Mouse (Mus musculus): ENCODE measurements at regions not wholly inside any gene's neighbourhood (a gene's known extent, or its start where the extent isn't known, plus 50 kb on each side); places are given as distances from the start of the nearest gene placed in this dataset.

- no peak for TF ChIP-seq CTCF (conservative IDR thresholded peaks at IDR 0.05; ENCODE audit: insufficient read depth, insufficient read length, low read depth, low read length)
- no peak for TF ChIP-seq POLR2A (IDR thresholded peaks at IDR 0.05; ENCODE audit: low read depth, low read length)
- 32% methylated on average over 5 of the region's 5 CpGs for WGBS
Observed at GRCm38 (mm10) chr7:73163687-73164086, 211.6 kb upstream of the Rgma start.

GRCm38 (mm10) chr7:73165521-73165920 is 209.8 kb upstream of the Rgma start:
- Histone ChIP-seq H3K27me3 (replicated peaks; ENCODE audit: control insufficient read depth, insufficient read depth, low read length) (no peaks in the 10 kb centered on the region), H3K36me3 (ENCODE audit: control insufficient read depth, insufficient read depth, low read length) (no peaks in the 10 kb centered on the region), H3K27ac (ENCODE audit: insufficient read depth, low read depth, low read length) (no peak overlapping the region), H3K4me1 (ENCODE audit: control insufficient read depth, insufficient read depth, low read length) (no peaks in the 10 kb centered on the region), H3K4me3 (ENCODE audit: insufficient read depth, low read depth, low read length) (no peak overlapping the region)
- 71% methylated on average over 8 of the region's 8 CpGs for WGBS
- no peak for TF ChIP-seq CTCF (conservative IDR thresholded peaks at IDR 0.05; ENCODE audit: insufficient read depth, insufficient read length, low read depth, low read length)
- TF ChIP-seq POLR2A (IDR thresholded peaks at IDR 0.05; ENCODE audit: low read depth, low read length), result no peak
- DNase-seq, result no peak

More at GRCm38 (mm10) chr7:73163687-73164086, 211.6 kb upstream of the Rgma start:
- H3K27me3 ChIP-seq (replicated peaks; ENCODE audit: control insufficient read depth, insufficient read depth, low read length), result no peaks in the 10 kb centered on the region
- H3K4me3 ChIP-seq (ENCODE audit: insufficient read depth, low read depth, low read length), result no peak overlapping the region
- H3K36me3 ChIP-seq (ENCODE audit: control insufficient read depth, insufficient read depth, low read length), result no peaks in the 10 kb centered on the region
- no peak for DNase-seq
- no peak overlapping the region for H3K27ac ChIP-seq (ENCODE audit: insufficient read depth, low read depth, low read length)
- H3K4me1 ChIP-seq (ENCODE audit: control insufficient read depth, insufficient read depth, low read length), result no peaks in the 10 kb centered on the region

DNA sequence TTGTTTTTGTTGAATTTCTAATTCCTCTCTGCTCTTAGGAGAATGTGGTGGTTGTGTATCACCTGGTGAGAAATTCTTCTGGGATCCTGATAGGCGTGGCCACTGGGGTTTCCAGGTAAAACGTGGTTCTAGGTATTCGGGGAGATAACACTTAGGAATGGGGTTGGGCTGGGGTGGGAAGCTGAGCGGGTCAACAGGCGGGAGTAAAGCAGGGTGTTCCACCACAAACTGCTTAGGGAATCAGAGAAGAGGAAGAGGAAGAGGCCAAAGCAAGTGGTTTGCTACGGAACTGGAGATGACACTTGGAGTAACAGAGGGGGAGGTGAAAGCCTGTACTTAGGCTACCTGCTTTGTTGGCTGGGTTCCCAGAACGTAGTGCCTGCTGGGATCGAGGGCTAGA is 205.9 kb upstream of the Rgma start:
- no peak overlapping the region for H3K27ac ChIP-seq (ENCODE audit: insufficient read depth, low read depth, low read length)
- no peak for DNase-seq
- H3K27me3 ChIP-seq (replicated peaks; ENCODE audit: control insufficient read depth, insufficient read depth, low read length), result no peaks in the 10 kb centered on the region
- TF ChIP-seq POLR2A (IDR thresholded peaks at IDR 0.05; ENCODE audit: low read depth, low read length) (no peak), CTCF (conservative IDR thresholded peaks at IDR 0.05; ENCODE audit: insufficient read depth, insufficient read length, low read depth, low read length) (no peak)
- no peaks in the 10 kb centered on the region for H3K36me3 ChIP-seq (ENCODE audit: control insufficient read depth, insufficient read depth, low read length)
- H3K4me1 ChIP-seq (ENCODE audit: control insufficient read depth, insufficient read depth, low read length), result no peaks in the 10 kb centered on the region
- 76% methylated on average over 8 of the region's 8 CpGs for WGBS
- no peak overlapping the region for H3K4me3 ChIP-seq (ENCODE audit: insufficient read depth, low read depth, low read length)

GRCm38 (mm10) chr7:73172615-73173014 is 202.7 kb upstream of the Rgma start:
- no peak for DNase-seq
- TF ChIP-seq CTCF (conservative IDR thresholded peaks at IDR 0.05; ENCODE audit: insufficient read depth, insufficient read length, low read depth, low read length), result no peak
- TF ChIP-seq POLR2A (IDR thresholded peaks at IDR 0.05; ENCODE audit: low read depth, low read length), result no peak
- H3K4me1 ChIP-seq (ENCODE audit: control insufficient read depth, insufficient read depth, low read length), result no peaks in the 10 kb centered on the region
- no peaks in the 10 kb centered on the region for H3K36me3 ChIP-seq (ENCODE audit: control insufficient read depth, insufficient read depth, low read length)
- H3K27me3 ChIP-seq (replicated peaks; ENCODE audit: control insufficient read depth, insufficient read depth, low read length), result no peaks in the 10 kb centered on the region
- WGBS, result 85% methylated on average over 4 of the region's 4 CpGs
- no peak overlapping the region for H3K4me3 ChIP-seq (ENCODE audit: insufficient read depth, low read depth, low read length)
- H3K27ac ChIP-seq (ENCODE audit: insufficient read depth, low read depth, low read length), result no peak overlapping the region

GRCm38 (mm10) chr7:73183761-73184160 is 191.5 kb upstream of the Rgma start:
- DNase-seq, result no peak
- H3K4me1 ChIP-seq (ENCODE audit: control insufficient read depth, insufficient read depth, low read length), result no peaks in the 10 kb centered on the region
- H3K27ac ChIP-seq (ENCODE audit: insufficient read depth, low read depth, low read length), result no peak overlapping the region
- TF ChIP-seq CTCF (conservative IDR thresholded peaks at IDR 0.05; ENCODE audit: insufficient read depth, insufficient read length, low read depth, low read length) (no peak), POLR2A (IDR thresholded peaks at IDR 0.05; ENCODE audit: low read depth, low read length) (no peak)
- no peaks in the 10 kb centered on the region for H3K27me3 ChIP-seq (replicated peaks; ENCODE audit: control insufficient read depth, insufficient read depth, low read length)
- no peak overlapping the region for H3K4me3 ChIP-seq (ENCODE audit: insufficient read depth, low read depth, low read length)
- no peaks in the 10 kb centered on the region for H3K36me3 ChIP-seq (ENCODE audit: control insufficient read depth, insufficient read depth, low read length)
- WGBS, result 75% methylated on average over 8 of the region's 8 CpGs

- no peak for TF ChIP-seq CTCF (conservative IDR thresholded peaks at IDR 0.05; ENCODE audit: insufficient read depth, insufficient read length, low read depth, low read length)
- TF ChIP-seq POLR2A (IDR thresholded peaks at IDR 0.05; ENCODE audit: low read depth, low read length), result no peak
- Histone ChIP-seq H3K36me3 (ENCODE audit: control insufficient read depth, insufficient read depth, low read length) (no peaks in the 10 kb centered on the region), H3K4me3 (ENCODE audit: insufficient read depth, low read depth, low read length) (no peak overlapping the region), H3K27ac (ENCODE audit: insufficient read depth, low read depth, low read length) (no peak overlapping the region), H3K4me1 (ENCODE audit: control insufficient read depth, insufficient read depth, low read length) (no peaks in the 10 kb centered on the region), H3K27me3 (replicated peaks; ENCODE audit: control insufficient read depth, insufficient read depth, low read length) (no peaks in the 10 kb centered on the region)
- DNase-seq, result no peak
- WGBS, result 94% methylated on average over 14 of the region's 14 CpGs
Observed at GRCm38 (mm10) chr7:73184208-73185070, 190.9 kb upstream of the Rgma start.

DNA sequence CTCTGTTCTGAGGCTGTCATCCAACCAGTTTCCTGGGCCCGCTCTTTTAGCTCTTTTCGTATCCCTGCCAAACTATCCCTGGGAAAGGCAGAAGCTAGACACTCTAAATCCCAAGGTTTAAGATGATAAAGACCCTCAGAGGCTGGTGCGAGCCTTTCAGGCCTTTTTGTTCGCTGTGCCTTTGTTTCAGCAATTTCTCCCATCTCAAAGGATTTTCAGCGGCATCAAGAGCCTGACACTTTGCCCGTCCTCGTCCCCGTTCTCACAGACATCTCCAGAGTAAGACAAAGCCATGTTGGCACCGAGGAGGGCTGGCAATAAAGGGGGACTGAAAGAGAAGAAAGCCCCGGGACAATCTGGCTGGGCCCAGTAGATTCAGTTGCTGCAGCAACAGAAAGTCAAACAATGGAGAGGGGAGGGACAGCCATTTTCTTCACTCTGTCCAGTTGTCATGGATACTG is 190.2 kb upstream of the Rgma start:
- Histone ChIP-seq H3K27ac (ENCODE audit: insufficient read depth, low read depth, low read length) (no peak overlapping the region), H3K4me1 (ENCODE audit: control insufficient read depth, insufficient read depth, low read length) (no peaks in the 10 kb centered on the region), H3K4me3 (ENCODE audit: insufficient read depth, low read depth, low read length) (no peak overlapping the region), H3K27me3 (replicated peaks; ENCODE audit: control insufficient read depth, insufficient read depth, low read length) (no peaks in the 10 kb centered on the region), H3K36me3 (ENCODE audit: control insufficient read depth, insufficient read depth, low read length) (no peaks in the 10 kb centered on the region)
- WGBS, result 88% methylated on average over 10 of the region's 10 CpGs
- TF ChIP-seq POLR2A (IDR thresholded peaks at IDR 0.05; ENCODE audit: low read depth, low read length) (no peak), CTCF (conservative IDR thresholded peaks at IDR 0.05; ENCODE audit: insufficient read depth, insufficient read length, low read depth, low read length) (no peak)
- no peak for DNase-seq

All from kidney, adult 2 months (tissue).